Mouse (Mus musculus): ENCODE data around the gene Acly.

GRCm38 (mm10) chr11:100536466-100536865 lies 8.7 kb upstream of the Acly start:
- TF ChIP-seq CTCF (IDR thresholded peaks at IDR 0.05; ENCODE audit: low read depth) (no peak), EP300 (IDR thresholded peaks at IDR 0.05; ENCODE audit: low read depth) (no peak)
